In genomic region chr4:65086864-65087263, GRCm38 (mm10) we compare ENCODE assay signal across 21 mouse cellular contexts. TPM values are rescaled to one million over a fixed set of nuclear protein-coding genes. Genes with fewer than 3 reads are reported as not detected.
A peak's percentile ranks its signal among the peaks of the same experiment; 100 is the strongest.
DNase-seq lines count a peak whose midpoint lies in the region; TF ChIP-seq lines count a peak whose summit lies in the region.
"Had no signal": no experiment of that assay in that cellular context is flagged by ENCODE, and none has a peak within 500 bp of the region (broad histone marks: within the 10 kb centered on the region; RNA-seq: fewer than 3 reads in every experiment).

No protein-coding gene starts in this region.

- intact Hi-C loops in left cerebral cortex, adult 2 months (cut with DNase I) = no loop called here

- H3K4me3 ChIP-seq in left cerebral cortex, adult 2 months = no peak overlapping the region
- H3K4me3 ChIP-seq: embryonic facial prominence, embryonic 10.5 days; embryonic facial prominence, embryonic 13.5 days; hindbrain, embryonic 12.5 days; hindbrain, embryonic 15.5 days had no signal

- no peak overlapping the region for H3K27ac ChIP-seq in left cerebral cortex, adult 2 months
- H3K27ac ChIP-seq: embryonic facial prominence, embryonic 10.5 days; embryonic facial prominence, embryonic 13.5 days; hindbrain, embryonic 12.5 days; hindbrain, embryonic 15.5 days had no signal

- no peak for TF ChIP-seq CTCF in left cerebral cortex, adult 2 months (IDR thresholded peaks at IDR 0.05)

- peak; percentile 3 to 8 for DNase-seq in left cerebral cortex, adult 9 months (ENCODE audit: low spot score in 2 of 2)
- DNase-seq in left cerebral cortex, adult 2 months (ENCODE audit: extremely low spot score in 1 of 2, low spot score in 2 of 2) = no peak
- peak; percentile 8 for DNase-seq in 3T3-L1 (ENCODE audit: low read depth, low spot score)
- peak; percentile 54 for DNase-seq in brain, adult 2 months (ENCODE audit: low read depth, low spot score)
- peak; percentile 11 for DNase-seq in telencephalon, adult 2 months (ENCODE audit: low read depth, low spot score)
- no peak for DNase-seq in adrenal gland, adult 8-10 months
- DNase-seq: adrenal gland, postnatal 10 days; cerebellum, adult 11-12 months; cerebellum, adult 8-10 months; cerebellum, postnatal 10 days; cerebellum, postnatal 36 days; embryo, embryonic 11 days; forebrain, postnatal 0 days; gastrocnemius, postnatal 10 days; gastrocnemius, postnatal 36 days; heart, adult 11 months had no signal

RNA-seq across cellular contexts. Expression of gene Pappa, which starts 37.1 kb away (rescaled TPM):
- total RNA-seq in left cerebral cortex, adult 2 months (2021) = under 1 TPM; 0.47 to 0.61 TPM
- under 1 TPM; 0.28 to 0.38 (median 0.32) TPM for total RNA-seq in adrenal gland, adult 8-10 months (2022)
- total RNA-seq: hematopoietic stem cell, adult 5-6 weeks had no signal

Comparison
In these comparisons a context has a peak if more than half of its experiments do, and no peak if none do; other contexts are left out.
1. DNase-seq: peak in left cerebral cortex, adult 9 months (2 of 2), 3T3-L1 (single experiment), brain, adult 2 months (single experiment) and telencephalon, adult 2 months (single experiment); none in left cerebral cortex, adult 2 months (0 of 2) and adrenal gland, adult 8-10 months (single experiment).